Mouse (Mus musculus) cerebellum, adult 2 months (tissue): ENCODE measurements at regions not wholly inside any gene's neighbourhood (a gene's known extent, or its start where the extent isn't known, plus 50 kb on each side); places are given as distances from the start of the nearest gene placed in this dataset.

Experiments
- CTCF ChIP-seq: fragments of 200-500 bp; IDR thresholded peaks from 2 replicates; pipeline ENCODE4 v1.5.1; 2011; ENCODE audit warnings: low read depth, mild to moderate bottlenecking, control low read depth, low read length, moderate library complexity, borderline replicate concordance; ENCODE audit not compliant: insufficient read depth
- POLR2A ChIP-seq: fragments of 200-500 bp; IDR thresholded peaks from 2 replicates; pipeline ENCODE4 v1.6.1; 2011; ENCODE audit warnings: low read length, control low read depth, borderline replicate concordance; ENCODE audit not compliant: insufficient read depth

DNA sequence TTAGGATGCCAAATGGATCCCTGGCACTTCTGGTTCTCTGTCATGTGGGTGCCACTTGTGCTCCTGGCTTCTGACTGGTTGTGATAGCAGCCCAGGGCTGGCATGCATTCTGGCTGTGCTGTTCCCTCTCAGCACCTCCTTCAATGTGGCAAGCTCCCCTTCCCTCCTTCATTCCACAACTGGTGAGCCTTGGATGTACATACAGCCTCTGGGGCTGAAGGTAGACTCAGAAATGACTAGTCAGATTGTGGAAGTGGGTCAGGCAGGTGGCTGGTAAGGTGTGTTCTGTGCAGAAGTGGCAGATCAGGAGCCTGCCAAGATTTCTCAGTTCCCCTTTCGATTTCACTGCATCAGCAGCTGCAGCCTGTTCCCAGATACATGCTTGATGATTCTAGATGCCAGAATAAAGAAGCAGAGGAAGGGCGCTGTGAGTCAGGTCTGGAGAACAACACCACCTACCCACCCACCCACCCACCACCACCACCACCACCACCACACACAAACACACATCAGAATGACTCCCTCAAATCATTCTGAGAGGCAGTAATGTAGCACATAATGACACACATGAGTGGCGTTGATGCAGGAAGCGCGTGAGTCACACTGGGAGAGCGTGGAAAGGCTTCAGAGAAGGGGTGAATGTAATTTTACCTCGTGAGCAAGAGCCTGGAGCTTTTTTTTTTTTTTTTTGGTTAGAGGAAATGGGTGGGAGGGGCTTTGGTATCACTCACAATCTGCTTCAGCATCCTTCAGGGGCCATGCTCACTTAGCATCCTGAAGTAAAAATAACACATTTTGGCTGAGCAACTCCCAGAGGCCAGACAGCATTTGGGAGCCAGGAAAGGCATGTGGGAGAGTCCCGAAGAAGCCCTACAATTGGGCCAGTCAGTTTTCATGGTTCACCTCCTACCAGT lies 104.6 kb upstream of the Eci2 start:
- no peak for TF ChIP-seq CTCF
- TF ChIP-seq POLR2A, result no peak
